Mouse (Mus musculus) stomach, embryonic 16.5 days (tissue): ENCODE data around the gene Batf2. TPM values are rescaled to one million over a fixed set of nuclear protein-coding genes. Genes with fewer than 3 reads are reported as not detected.

ENCODE experiments used
- ATAC-seq: fragments of 200-750 bp; cut with Nextera tagmentation; 2 replicates; pipeline ENCODE4 v1.8.0; 2017; ENCODE audit warnings: moderate number of reproducible peaks, moderate TSS enrichment; ENCODE audit not compliant: insufficient read depth, low FRiP score
- H3K27ac ChIP-seq: fragments of 300-500 bp; sonication (generic); 2 replicates; pipeline ENCODE4 v1.5.1; 2014; ENCODE audit warnings: low read length
- H3K27me3 ChIP-seq: fragments of 300-500 bp; sonication (generic); 2 replicates; pipeline ENCODE4 v1.6.1; 2014; ENCODE audit warnings: low read length, control low read depth, mixed read lengths; ENCODE audit not compliant: control insufficient read depth, insufficient read depth
- H3K36me3 ChIP-seq: fragments of 300-500 bp; sonication (generic); 2 replicates; pipeline ENCODE4 v1.6.1; 2014; ENCODE audit warnings: low read length; ENCODE audit not compliant: control insufficient read depth, insufficient read depth
- H3K4me1 ChIP-seq: fragments of 300-500 bp; sonication (generic); 2 replicates; pipeline ENCODE4 v1.6.1; 2014; ENCODE audit warnings: low read length, control low read depth, mixed read lengths; ENCODE audit not compliant: control insufficient read depth, insufficient read depth
- H3K4me2 ChIP-seq: fragments of 300-500 bp; sonication (generic); 2 replicates; pipeline ENCODE4 v1.6.1; 2014; ENCODE audit warnings: low read depth, low read length, mixed read lengths
- H3K4me3 ChIP-seq: fragments of 300-500 bp; sonication (generic); replicated peaks from 2 replicates; pipeline ENCODE4 v1.5.1; 2014; ENCODE audit warnings: mild to moderate bottlenecking, low read length
- H3K9ac ChIP-seq: fragments of 300-500 bp; sonication (generic); 2 replicates; pipeline ENCODE4 v1.6.1; 2014; ENCODE audit warnings: low read length
- H3K9me3 ChIP-seq: fragments of 300-500 bp; sonication (generic); replicated peaks from 2 replicates; pipeline ENCODE4 v1.6.1; 2016; ENCODE audit warnings: low read length, control low read depth; ENCODE audit not compliant: control insufficient read depth
- WGBS: fragments of 180-500 bp; shearing (Covaris S2); extraction: QIAGEN DNeasy Blood & Tissue Kit; methylation state at CpG from one replicate; pipeline ENCODE4 v1.1.7; 2014; 5-methylcytosine and 5-hydroxymethylcytosine counted together
- polyA plus RNA-seq: library from polyadenylated mRNA; unstranded; fragments of >200 nt; fragmentation: Nextera tagmentation; extraction: Ambion mirVana; gene quantifications from 2 replicates; pipeline ENCODE4 v1.2.1, GENCODE M21; 2015

The Batf2 gene
- 0.25 and 0.44 TPM in 2 replicates for polyA plus RNA-seq

GRCm38 (mm10) chr19:6140678-6141393 lies at the start of gene Batf2:
Gene Batf2 (plus strand): TSS chr19:6140983.
- peaks cover 12% of the 10 kb centered on the region for H3K4me1 ChIP-seq
- H3K27ac ChIP-seq, result peak within 1 kb of the TSS; percentile 94
- ATAC-seq, result peak; percentile 95
- H3K27me3 ChIP-seq, result no peaks in the 10 kb centered on the region
- 0 out of 2 replicates have a peak, but pooled peaks cover 4% of the 10 kb centered on the region for H3K9me3 ChIP-seq
- H3K4me2 ChIP-seq, result peak within 1 kb of the TSS; percentile 70
- peak within 1 kb of the TSS; percentile 71 for H3K4me3 ChIP-seq
- under 1% methylated on average over 62 of the region's 68 CpGs for WGBS
- H3K9ac ChIP-seq, result peak within 1 kb of the TSS; percentile 86
- peaks cover 7% of the 10 kb centered on the region; the same call in 1 of the 2 replicates for H3K36me3 ChIP-seq

- no peak within 1 kb of the TSS for H3K4me2 ChIP-seq
- ATAC-seq, result no peak
- H3K9me3 ChIP-seq, result no peaks in the 10 kb centered on the region
- no peak within 1 kb of the TSS for H3K9ac ChIP-seq
- H3K36me3 ChIP-seq, result no peaks in the 10 kb centered on the region
- no peak within 1 kb of the TSS for H3K27ac ChIP-seq
- no peaks in the 10 kb centered on the region for H3K4me1 ChIP-seq
- H3K4me3 ChIP-seq, result no peak within 1 kb of the TSS
- 87% methylated on average over 7 of the region's 7 CpGs for WGBS
- no peaks in the 10 kb centered on the region for H3K27me3 ChIP-seq
Observed at GRCm38 (mm10) chr19:6094119-6094518, 46.7 kb upstream of the Batf2 start, which contains the start of gene AC131692.1. Gene AC131692.1 (plus strand): TSS chr19:6094419.

GRCm38 (mm10) chr19:6097847-6098246 lies 42.9 kb upstream of the Batf2 start:
- Histone ChIP-seq H3K27me3 (no peaks in the 10 kb centered on the region), H3K27ac (no peak overlapping the region), H3K9ac (no peak overlapping the region), H3K36me3 (no peaks in the 10 kb centered on the region), H3K4me1 (no peaks in the 10 kb centered on the region), H3K4me3 (no peak overlapping the region), H3K9me3 (no peaks in the 10 kb centered on the region), H3K4me2 (no peak overlapping the region)
- no peak for ATAC-seq
- WGBS, result 88% methylated on average over 3 of the region's 3 CpGs

- no peak for ATAC-seq
- Histone ChIP-seq H3K9ac (no peak overlapping the region), H3K27ac (no peak overlapping the region), H3K4me3 (no peak overlapping the region), H3K4me1 (no peaks in the 10 kb centered on the region), H3K4me2 (no peak overlapping the region), H3K9me3 (no peaks in the 10 kb centered on the region), H3K36me3 (no peaks in the 10 kb centered on the region), H3K27me3 (no peaks in the 10 kb centered on the region)
- 53% methylated on average over 6 of the region's 6 CpGs for WGBS
Observed at GRCm38 (mm10) chr19:6101186-6101585, 39.6 kb upstream of the Batf2 start.

GRCm38 (mm10) chr19:6102169-6102853 lies 38.5 kb upstream of the Batf2 start:
- H3K4me2 ChIP-seq, result no peak overlapping the region
- H3K27ac ChIP-seq, result no peak overlapping the region
- no peaks in the 10 kb centered on the region for H3K27me3 ChIP-seq
- H3K4me3 ChIP-seq, result no peak overlapping the region
- peak; percentile 32; the same call in 1 of the 2 replicates for ATAC-seq
- 73% methylated on average over 6 of the region's 6 CpGs for WGBS
- no peaks in the 10 kb centered on the region for H3K4me1 ChIP-seq
- no peak overlapping the region for H3K9ac ChIP-seq
- H3K9me3 ChIP-seq, result no peaks in the 10 kb centered on the region
- H3K36me3 ChIP-seq, result no peaks in the 10 kb centered on the region

GRCm38 (mm10) chr19:6104476-6104875 lies 36.3 kb upstream of the Batf2 start:
- H3K27ac ChIP-seq, result no peak overlapping the region
- no peaks in the 10 kb centered on the region for H3K36me3 ChIP-seq
- no peaks in the 10 kb centered on the region for H3K4me1 ChIP-seq
- no peak overlapping the region for H3K4me2 ChIP-seq
- no peaks in the 10 kb centered on the region for H3K9me3 ChIP-seq
- 0 out of 2 replicates have a peak overlapping the region, but pooled peaks have one; percentile 3 for H3K9ac ChIP-seq
- no peak overlapping the region for H3K4me3 ChIP-seq
- no peak for ATAC-seq
- no peaks in the 10 kb centered on the region for H3K27me3 ChIP-seq
- 67% methylated on average over 4 of the region's 4 CpGs for WGBS

GRCm38 (mm10) chr19:6105586-6105985 lies 35.2 kb upstream of the Batf2 start, which contains the start of gene Naaladl1:
Gene Naaladl1 (plus strand): TSS chr19:6105782.
- ATAC-seq, result no peak

GRCm38 (mm10) chr19:6113116-6113515 lies 27.7 kb upstream of the Batf2 start:
- Histone ChIP-seq H3K36me3 (0 out of 2 replicates have a peak, but pooled peaks cover 8% of the 10 kb centered on the region), H3K9me3 (no peaks in the 10 kb centered on the region), H3K9ac (no peak overlapping the region), H3K27me3 (no peaks in the 10 kb centered on the region), H3K4me2 (no peak overlapping the region), H3K27ac (no peak overlapping the region), H3K4me3 (no peak overlapping the region), H3K4me1 (peaks cover 8% of the 10 kb centered on the region; the same call in 1 of the 2 replicates)
- WGBS, result 35% methylated on average over 6 of the region's 6 CpGs
- no peak for ATAC-seq

More at GRCm38 (mm10) chr19:6105586-6105985, 35.2 kb upstream of the Batf2 start, which contains the start of gene Naaladl1:
- WGBS, result 80% methylated on average over 7 of the region's 7 CpGs
- Histone ChIP-seq H3K27me3 (no peaks in the 10 kb centered on the region), H3K4me3 (no peak within 1 kb of the TSS), H3K27ac (no peak within 1 kb of the TSS), H3K4me1 (no peaks in the 10 kb centered on the region), H3K9ac (0 out of 2 replicates have a peak within 1 kb of the TSS, but pooled peaks have one; percentile 3), H3K9me3 (no peaks in the 10 kb centered on the region), H3K4me2 (no peak within 1 kb of the TSS), H3K36me3 (no peaks in the 10 kb centered on the region)
